Mouse (Mus musculus) MEL (cell line): ENCODE measurements around the gene Smpd3. TPM values are rescaled to one million over a fixed set of nuclear protein-coding genes. Genes with fewer than 3 reads are reported as not detected.

Experiments
- DNase-seq: peaks from one replicate; pipeline ENCODE4 v3.0.0; 2011; ENCODE audit warnings: low read depth, low spot score
- H3K27ac ChIP-seq: 2 replicates; pipeline ENCODE4 v1.5.1; 2012; ENCODE audit warnings: low read depth, mild to moderate bottlenecking, control low read depth, low read length, moderate library complexity; ENCODE audit not compliant: control insufficient read depth
- H3K27me3 ChIP-seq, 2 experiments: fragments of 150-350 bp in 1 of 2; sonication (generic) in 1 of 2; 2 replicates each; pipeline ENCODE4 v1.6.1; 2012; ENCODE audit warnings: low read length in 2 of 2, mild to moderate bottlenecking in 2 of 2, improper control_type of control experiment in 1 of 2, moderate library complexity in 1 of 2; ENCODE audit not compliant: insufficient read depth in 2 of 2, control insufficient read depth in 1 of 2
- H3K36me3 ChIP-seq, 2 experiments: 2 replicates each; pipeline ENCODE4 v1.6.1; 2012 to 2014; ENCODE audit warnings: low read length in 2 of 2, improper control_type of control experiment in 1 of 2, inconsistent platforms in 1 of 2, mild to moderate bottlenecking in 1 of 2; ENCODE audit not compliant: insufficient read depth in 2 of 2, control insufficient read depth in 1 of 2
- H3K4me1 ChIP-seq, 2 experiments: fragments of 150-350 bp in 1 of 2; sonication (generic) in 1 of 2; 2 replicates each; pipeline ENCODE4 v1.6.1; 2012; ENCODE audit warnings: low read length in 2 of 2, improper control_type of control experiment in 1 of 2, mild to moderate bottlenecking in 1 of 2; ENCODE audit not compliant: insufficient read depth in 2 of 2, control insufficient read depth in 1 of 2
- H3K4me3 ChIP-seq, 2 experiments: fragments of 150-350 bp in 1 of 2; sonication (generic) in 1 of 2; 2 replicates each; pipeline ENCODE4 v1.5.1; 2012; ENCODE audit warnings: low read depth in 2 of 2, low read length in 2 of 2, mild to moderate bottlenecking in 2 of 2, moderate library complexity in 2 of 2, control low read depth in 1 of 2, improper control_type of control experiment in 1 of 2; ENCODE audit not compliant: control insufficient read depth in 1 of 2, insufficient read depth in 1 of 2
- H3K79me2 ChIP-seq: 2 replicates; pipeline ENCODE4 v1.6.1; 2012; ENCODE audit warnings: mild to moderate bottlenecking, low read length, moderate library complexity; ENCODE audit not compliant: control insufficient read depth, poor library complexity, insufficient read depth
- H3K9ac ChIP-seq: 2 replicates; pipeline ENCODE4 v1.6.1; 2012; ENCODE audit warnings: low read depth, mild to moderate bottlenecking, control low read depth, low read length, moderate library complexity; ENCODE audit not compliant: control insufficient read depth, poor library complexity, severe bottlenecking
- H3K9me3 ChIP-seq: fragments of 150-350 bp; sonication (generic); replicated peaks from 2 replicates; pipeline ENCODE4 v1.6.1; 2012; ENCODE audit warnings: mild to moderate bottlenecking, low read length, improper control_type of control experiment, moderate library complexity; ENCODE audit not compliant: insufficient read depth
- BHLHE40 ChIP-seq: IDR thresholded peaks from 2 replicates; pipeline ENCODE4 v1.6.1; 2012; ENCODE audit warnings: low read depth, mild to moderate bottlenecking, inconsistent platforms, low read length, improper control_type of control experiment, borderline replicate concordance
- CHD2 ChIP-seq: IDR thresholded peaks from 2 replicates; pipeline ENCODE4 v1.6.1; 2011; ENCODE audit warnings: low read length, improper control_type of control experiment
- CTCF ChIP-seq, 3 experiments: IDR thresholded peaks in 2 of 3; conservative IDR thresholded peaks in 1 of 3; 2 replicates each; pipeline ENCODE4 v1.5.1; 2011 to 2012; ENCODE audit warnings: low read length in 3 of 3, low read depth in 2 of 3, mild to moderate bottlenecking in 2 of 3, improper control_type of control experiment in 1 of 3, inconsistent platforms in 1 of 3, mixed read lengths in 1 of 3, moderate library complexity in 1 of 3; ENCODE audit not compliant: control insufficient read depth in 1 of 3, insufficient read depth in 1 of 3, poor library complexity in 1 of 3, severe bottlenecking in 1 of 3
- ETS1 ChIP-seq: IDR thresholded peaks from 2 replicates; pipeline ENCODE4 v1.6.1; 2012; ENCODE audit warnings: low read depth, mild to moderate bottlenecking, inconsistent platforms, low read length, improper control_type of control experiment, moderate library complexity
- HCFC1 ChIP-seq: IDR thresholded peaks from 2 replicates; pipeline ENCODE4 v1.6.1; 2012; ENCODE audit warnings: low read depth, mild to moderate bottlenecking, inconsistent platforms, low read length, improper control_type of control experiment, moderate library complexity
- MAFK ChIP-seq: IDR thresholded peaks from 2 replicates; pipeline ENCODE4 v1.6.1; 2011; ENCODE audit warnings: low read depth, mild to moderate bottlenecking, low read length, improper control_type of control experiment, borderline replicate concordance
- MAX ChIP-seq: IDR thresholded peaks from 2 replicates; pipeline ENCODE4 v1.6.1; 2011; ENCODE audit warnings: low read length, improper control_type of control experiment
- MEF2A ChIP-seq: IDR thresholded peaks from 2 replicates; pipeline ENCODE4 v1.6.1; 2014; ENCODE audit warnings: low read depth, mild to moderate bottlenecking, inconsistent platforms, low read length, improper control_type of control experiment; ENCODE audit not compliant: poor library complexity, insufficient replicate concordance, severe bottlenecking; ENCODE audit errors: extremely low read depth
- MYB ChIP-seq: IDR thresholded peaks from 2 replicates; pipeline ENCODE4 v1.6.1; 2011; ENCODE audit warnings: mild to moderate bottlenecking, low read depth, low read length, improper control_type of control experiment
- POLR2A ChIP-seq, 2 experiments: IDR thresholded peaks; 2 replicates each; pipeline ENCODE4 v1.6.1; 2011 to 2012; ENCODE audit warnings: low read length in 2 of 2, mild to moderate bottlenecking in 2 of 2, control low read depth in 1 of 2, improper control_type of control experiment in 1 of 2, low read depth in 1 of 2, moderate library complexity in 1 of 2; ENCODE audit not compliant: control insufficient read depth in 1 of 2, insufficient read depth in 1 of 2, poor library complexity in 1 of 2
- POLR2AphosphoS2 ChIP-seq: IDR thresholded peaks from 2 replicates; pipeline ENCODE4 v1.6.1; 2011; ENCODE audit warnings: low read length, improper control_type of control experiment
- RAD21 ChIP-seq: IDR thresholded peaks from 2 replicates; pipeline ENCODE4 v1.6.1; 2011; ENCODE audit warnings: mild to moderate bottlenecking, low read depth, low read length, improper control_type of control experiment
- SIN3A ChIP-seq: IDR thresholded peaks from 2 replicates; pipeline ENCODE4 v1.6.1; 2012; ENCODE audit warnings: low read length, improper control_type of control experiment, inconsistent platforms
- SMC3 ChIP-seq: IDR thresholded peaks from 2 replicates; pipeline ENCODE4 v1.6.1; 2011; ENCODE audit warnings: low read depth, low read length, improper control_type of control experiment
- UBTF ChIP-seq: IDR thresholded peaks from 2 replicates; pipeline ENCODE4 v1.6.1; 2012; ENCODE audit warnings: low read depth, mild to moderate bottlenecking, inconsistent platforms, low read length, improper control_type of control experiment, moderate library complexity, borderline replicate concordance; ENCODE audit not compliant: insufficient read depth
- USF1 ChIP-seq: IDR thresholded peaks from 2 replicates; pipeline ENCODE4 v1.6.1; 2014; ENCODE audit warnings: low read depth, mild to moderate bottlenecking, inconsistent platforms, low read length, improper control_type of control experiment, moderate library complexity
- ZC3H11A ChIP-seq: IDR thresholded peaks from 2 replicates; pipeline ENCODE4 v1.6.1; 2012; ENCODE audit warnings: low read depth, mild to moderate bottlenecking, inconsistent platforms, low read length, improper control_type of control experiment
- ZKSCAN1 ChIP-seq: IDR thresholded peaks from 2 replicates; pipeline ENCODE4 v1.6.1; 2012; ENCODE audit warnings: low read depth, mild to moderate bottlenecking, inconsistent platforms, low read length, improper control_type of control experiment, moderate library complexity
- polyA plus RNA-seq, 2 experiments: library from polyadenylated mRNA; stranded (reverse) in 1 of 2; unstranded in 1 of 2; fragments of >175 nt in 1 of 2; fragments of >200 nt in 1 of 2; gene quantifications; 2 replicates each; pipeline versions ENCODE4 v1.2.1 to v1.2.4; 2012; ENCODE audit warnings: low replicate concordance in 2 of 2, low read depth in 1 of 2; ENCODE audit not compliant: insufficient read length in 2 of 2, insufficient read depth in 1 of 2, missing spikeins in 1 of 2
- total RNA-seq: library from RNA; depleted of rRNA; stranded (reverse); fragments of 300-350 nt; gene quantifications from 2 replicates; pipeline ENCODE4 v1.2.3, GENCODE M21; 2012

Smpd3 gene
- total and polyA plus RNA-seq, 3 experiments: 0.04 to 0.08 TPM; not detected in 1

- TF ChIP-seq MAX: no peak
- Histone ChIP-seq H3K9ac (no peak overlapping the region), H3K36me3 (no peaks in the 10 kb centered on the region), H3K27me3 (peaks cover 3 to 9% of the 10 kb centered on the region in 2 experiments), H3K4me1 (no peaks in the 10 kb centered on the region), H3K9me3 (no peaks in the 10 kb centered on the region), H3K4me3 (no peak overlapping the region), H3K27ac (no peak overlapping the region), H3K79me2 (no peaks in the 10 kb centered on the region)
- DNase-seq: no peak
Observed at GRCm38 (mm10) chr8:106300739-106301715, 36.8 kb downstream of the Smpd3 start.

GRCm38 (mm10) chr8:106299686-106300085 lies 38.1 kb downstream of the Smpd3 start:
- TF ChIP-seq MYB (no peak), UBTF (no peak), MAFK (no peak), RAD21 (peak; percentile 5), CTCF (IDR thresholded peaks at IDR 0.05 in 2 of 3, conservative IDR thresholded peaks at IDR 0.05 in 1 of 3; ENCODE audit: control insufficient read depth in 1 of 3, insufficient read depth in 1 of 3, low read depth in 2 of 3, low read length in 3 of 3, poor library complexity in 1 of 3, severe bottlenecking in 1 of 3) (peak; percentile 20 to 32 (median 31); a peak in 4 of 6 replicates), SMC3 (peak; percentile 42)
- peak; percentile 14 for DNase-seq
- H3K9ac ChIP-seq: no peak overlapping the region
- H3K4me3 ChIP-seq: no peak overlapping the region
- no peak overlapping the region for H3K27ac ChIP-seq
- H3K27me3 ChIP-seq: peaks cover 3 to 9% of the 10 kb centered on the region in 2 experiments
- H3K36me3 ChIP-seq: no peaks in the 10 kb centered on the region
- no peaks in the 10 kb centered on the region for H3K9me3 ChIP-seq
- no peaks in the 10 kb centered on the region for H3K4me1 ChIP-seq
- no peaks in the 10 kb centered on the region for H3K79me2 ChIP-seq

- H3K27ac ChIP-seq: no peak overlapping the region
- no peaks in the 10 kb centered on the region for H3K79me2 ChIP-seq
- no peak for DNase-seq
- H3K4me3 ChIP-seq: no peak overlapping the region
- H3K36me3 ChIP-seq: no peaks in the 10 kb centered on the region
- no peaks in the 10 kb centered on the region for H3K9me3 ChIP-seq
- no peak overlapping the region for H3K9ac ChIP-seq
- TF ChIP-seq POLR2A (IDR thresholded peaks at IDR 0.05; ENCODE audit: control insufficient read depth in 1 of 2, insufficient read depth in 1 of 2, low read depth in 1 of 2, low read length in 2 of 2, poor library complexity in 1 of 2) (no peak), ETS1 (no peak), USF1 (no peak), ZC3H11A (no peak), MEF2A (no peak), POLR2AphosphoS2 (no peak), ZKSCAN1 (no peak), HCFC1 (no peak), BHLHE40 (no peak), CHD2 (no peak), SIN3A (no peak)
- no peaks in the 10 kb centered on the region for H3K4me1 ChIP-seq
- H3K27me3 ChIP-seq: peaks cover 3 to 9% of the 10 kb centered on the region in 2 experiments
Observed at GRCm38 (mm10) chr8:106298846-106299245, 38.9 kb downstream of the Smpd3 start.
